Mouse (Mus musculus) forebrain, postnatal 0 days (tissue): Measurements from ENCODE around the gene Kazald1. TPM values are rescaled to one million over a fixed set of nuclear protein-coding genes. Genes with fewer than 3 reads are reported as not detected.

ENCODE experiments used
- ATAC-seq: fragments of 200-750 bp; cut with Nextera tagmentation; 2 replicates; pipeline ENCODE4 v1.8.0; 2017; ENCODE audit warnings: mild to moderate bottlenecking, moderate library complexity
- DNase-seq: peaks from one replicate; pipeline ENCODE4 v3.0.0-alpha.2; 2015
- H3K27ac ChIP-seq: fragments of 300-500 bp; sonication (generic); 2 replicates; pipeline ENCODE4 v1.5.1; 2014; ENCODE audit warnings: low read depth, mild to moderate bottlenecking, antibody characterized with exemption, low read length, moderate library complexity, mixed read lengths
- H3K27me3 ChIP-seq: fragments of 300-500 bp; sonication (generic); 2 replicates; pipeline ENCODE4 v1.6.1; 2014; ENCODE audit warnings: mild to moderate bottlenecking, low read length, mixed read lengths; ENCODE audit not compliant: insufficient read depth
- H3K36me3 ChIP-seq: fragments of 300-500 bp; sonication (generic); 2 replicates; pipeline ENCODE4 v1.6.1; 2014; ENCODE audit warnings: mild to moderate bottlenecking, moderate library complexity; ENCODE audit not compliant: insufficient read depth
- H3K4me1 ChIP-seq: fragments of 300-500 bp; sonication (generic); 2 replicates; pipeline ENCODE4 v1.6.1; 2014; ENCODE audit warnings: antibody characterized with exemption; ENCODE audit not compliant: insufficient read depth
- H3K4me2 ChIP-seq: fragments of 300-500 bp; sonication (generic); 2 replicates; pipeline ENCODE4 v1.6.1; 2014; ENCODE audit warnings: low read depth, mild to moderate bottlenecking, moderate library complexity
- H3K4me3 ChIP-seq: fragments of 300-500 bp; sonication (generic); 2 replicates; pipeline ENCODE4 v1.5.1; 2014; ENCODE audit warnings: low read depth, low read length, mixed read lengths
- H3K9ac ChIP-seq: fragments of 300-500 bp; sonication (generic); 2 replicates; pipeline ENCODE4 v1.6.1; 2014; ENCODE audit warnings: mild to moderate bottlenecking
- H3K9me3 ChIP-seq: fragments of 300-500 bp; sonication (generic); 2 replicates; pipeline ENCODE4 v1.6.1; 2016; ENCODE audit warnings: low read length
- CTCF ChIP-seq: sonication (generic); IDR thresholded peaks from 2 replicates; pipeline ENCODE4 v1.5.1; 2016; ENCODE audit warnings: antibody characterized with exemption, control low read depth, low read depth
- WGBS: fragments of 180-500 bp; shearing (Covaris S2); extraction: QIAGEN DNeasy Blood & Tissue Kit; methylation state at CpG from one replicate; pipeline ENCODE4 v1.1.7; 2014; 5-methylcytosine and 5-hydroxymethylcytosine counted together
- polyA plus RNA-seq: library from polyadenylated mRNA; unstranded; fragments of >200 nt; fragmentation: Nextera tagmentation; extraction: Ambion mirVana; gene quantifications from 2 replicates; pipeline ENCODE4 v1.2.1, GENCODE M21; 2015
- total RNA-seq: library from RNA; depleted of rRNA; stranded (reverse); fragments of >200 nt; gene quantifications from 2 replicates; pipeline ENCODE4 v1.2.3, GENCODE M21; 2014; rRNA removed

The Kazald1 gene
- total RNA-seq: 1.8 and 6.1 TPM in 2 replicates
- 1.4 and 1.7 TPM in 2 replicates for polyA plus RNA-seq

- WGBS: under 1% methylated on average over 44 of the region's 45 CpGs
- Histone ChIP-seq H3K4me3 (peak within 1 kb of the TSS; percentile 83), H3K4me1 (peaks cover 5% of the 10 kb centered on the region; the same call in 1 of the 2 replicates), H3K36me3 (no peaks in the 10 kb centered on the region), H3K9ac (peak within 1 kb of the TSS; percentile 96), H3K27ac (peak within 1 kb of the TSS; percentile 99), H3K27me3 (peaks cover 44% of the 10 kb centered on the region), H3K9me3 (no peaks in the 10 kb centered on the region), H3K4me2 (peak within 1 kb of the TSS; percentile 100)
- ATAC-seq (peak; percentile 94), DNase-seq (peak; percentile 97)
- no peak for TF ChIP-seq CTCF
These were observed at the start of gene Kazald1 for GRCm38 (mm10) chr19:45074580-45075322. Gene Kazald1, plus strand, starts transcription at chr19:45075241.

- 93% methylated on average over 37 of the region's 37 CpGs for WGBS
- peaks cover 29% of the 10 kb centered on the region for H3K36me3 ChIP-seq
These were observed 49.0 kb upstream of the Kazald1 start for GRCm38 (mm10) chr19:45025937-45026568.

GRCm38 (mm10) chr19:45026958-45027670, 47.9 kb upstream of the Kazald1 start:
- ATAC-seq (no peak), DNase-seq (no peak)
- Histone ChIP-seq H3K27me3 (no peaks in the 10 kb centered on the region), H3K9ac (no peak overlapping the region), H3K36me3 (peaks cover 29% of the 10 kb centered on the region), H3K27ac (no peak overlapping the region), H3K9me3 (no peaks in the 10 kb centered on the region), H3K4me2 (no peak overlapping the region), H3K4me3 (no peak overlapping the region), H3K4me1 (0 out of 2 replicates have a peak, but pooled peaks cover 5% of the 10 kb centered on the region)
- TF ChIP-seq CTCF: no peak
- 82% methylated on average over 6 of the region's 6 CpGs for WGBS

More at GRCm38 (mm10) chr19:45025937-45026568, 49.0 kb upstream of the Kazald1 start:
- Histone ChIP-seq H3K9ac (no peak overlapping the region), H3K27me3 (no peaks in the 10 kb centered on the region), H3K4me3 (no peak overlapping the region), H3K9me3 (no peaks in the 10 kb centered on the region), H3K27ac (no peak overlapping the region), H3K4me1 (0 out of 2 replicates have a peak, but pooled peaks cover 5% of the 10 kb centered on the region), H3K4me2 (no peak overlapping the region)
- TF ChIP-seq CTCF: no peak
- ATAC-seq (no peak), DNase-seq (no peak)

GRCm38 (mm10) chr19:45027848-45028247, 47.2 kb upstream of the Kazald1 start:
- H3K27ac ChIP-seq: no peak overlapping the region
- DNase-seq (no peak), ATAC-seq (no peak)
- 83% methylated on average over 6 of the region's 6 CpGs for WGBS
- no peak overlapping the region for H3K9ac ChIP-seq
- no peak for TF ChIP-seq CTCF
- 0 out of 2 replicates have a peak, but pooled peaks cover 5% of the 10 kb centered on the region for H3K4me1 ChIP-seq
- H3K9me3 ChIP-seq: no peaks in the 10 kb centered on the region
- H3K4me3 ChIP-seq: no peak overlapping the region
- peaks cover 29% of the 10 kb centered on the region for H3K36me3 ChIP-seq
- no peaks in the 10 kb centered on the region for H3K27me3 ChIP-seq
- H3K4me2 ChIP-seq: no peak overlapping the region

- ATAC-seq: no peak
- Histone ChIP-seq H3K4me3 (no peak overlapping the region), H3K4me2 (no peak overlapping the region), H3K4me1 (0 out of 2 replicates have a peak, but pooled peaks cover 5% of the 10 kb centered on the region), H3K9ac (no peak overlapping the region), H3K9me3 (no peaks in the 10 kb centered on the region), H3K27ac (no peak overlapping the region), H3K36me3 (peaks cover 26% of the 10 kb centered on the region), H3K27me3 (no peaks in the 10 kb centered on the region)
- WGBS: 63% methylated on average over 19 of the region's 19 CpGs
- TF ChIP-seq CTCF: no peak
- DNase-seq: no peak
These were observed 46.3 kb upstream of the Kazald1 start for GRCm38 (mm10) chr19:45028746-45029145.

GRCm38 (mm10) chr19:45029571-45029970, 45.5 kb upstream of the Kazald1 start:
- ATAC-seq (no peak), DNase-seq (no peak)
- no peaks in the 10 kb centered on the region for H3K27me3 ChIP-seq
- no peak overlapping the region for H3K27ac ChIP-seq
- no peak overlapping the region for H3K9ac ChIP-seq
- H3K4me3 ChIP-seq: no peak overlapping the region
- peaks cover 24% of the 10 kb centered on the region for H3K36me3 ChIP-seq
- H3K9me3 ChIP-seq: no peaks in the 10 kb centered on the region
- H3K4me1 ChIP-seq: 0 out of 2 replicates have a peak, but pooled peaks cover 5% of the 10 kb centered on the region
- no peak for TF ChIP-seq CTCF
- H3K4me2 ChIP-seq: no peak overlapping the region
- WGBS: 65% methylated on average over 9 of the region's 9 CpGs
